Comparison of ENCODE assay signal across 8 mouse cellular contexts in genomic region chr12:85151002-85151774, GRCm38 (mm10). TPM values are rescaled to one million over a fixed set of nuclear protein-coding genes. Genes with fewer than 3 reads are reported as not detected.
A peak's percentile ranks its signal among the peaks of the same experiment; 100 is the strongest.
DNase-seq lines count a peak whose midpoint lies in the region; ATAC-seq and TF ChIP-seq lines count a peak whose summit lies in the region.

Rps6kl1 (minus strand) TSS chr12:85151264.

- peaks cover 5% of the 10 kb centered on the region for H3K4me1 ChIP-seq in bone marrow, adult 2 months (ENCODE audit: control insufficient read depth, insufficient read depth, low read length)
- peaks cover 16% of the 10 kb centered on the region for H3K4me1 ChIP-seq in embryonic facial prominence, embryonic 15.5 days
- peaks cover 35% of the 10 kb centered on the region for H3K4me1 ChIP-seq in hindbrain, embryonic 10.5 days (replicated peaks)
- H3K4me1 ChIP-seq in lung, embryonic 15.5 days = peaks cover 29% of the 10 kb centered on the region

- no peak within 1 kb of the TSS for H3K4me3 ChIP-seq in bone marrow, adult 2 months (replicated peaks; ENCODE audit: control insufficient read depth, low read depth, low read length)
- peak within 1 kb of the TSS; percentile 21 for H3K4me3 ChIP-seq in embryonic facial prominence, embryonic 15.5 days (replicated peaks)
- peak within 1 kb of the TSS; percentile 45 for H3K4me3 ChIP-seq in hindbrain, embryonic 10.5 days
- H3K4me3 ChIP-seq in lung, embryonic 15.5 days = peak within 1 kb of the TSS; percentile 27

- H3K4me2 ChIP-seq in embryonic facial prominence, embryonic 15.5 days (replicated peaks) = peak within 1 kb of the TSS; percentile 24
- peak within 1 kb of the TSS; percentile 56 for H3K4me2 ChIP-seq in lung, embryonic 15.5 days

- no peak for TF ChIP-seq POLR2A in bone marrow, adult 2 months (IDR thresholded peaks at IDR 0.05; ENCODE audit: borderline replicate concordance, control insufficient read depth, low read depth, low read length)

- H3K9ac ChIP-seq in embryonic facial prominence, embryonic 15.5 days = no peak within 1 kb of the TSS
- 0 out of 2 replicates have a peak within 1 kb of the TSS, but pooled peaks have one; percentile 16 for H3K9ac ChIP-seq in lung, embryonic 15.5 days

- no peak for TF ChIP-seq CTCF in bone marrow, adult 2 months (IDR thresholded peaks at IDR 0.05; ENCODE audit: control insufficient read depth, insufficient read depth, low read length)

- peaks cover 26% of the 10 kb centered on the region for H3K27me3 ChIP-seq in embryonic facial prominence, embryonic 15.5 days
- peaks cover 45% of the 10 kb centered on the region for H3K27me3 ChIP-seq in hindbrain, embryonic 10.5 days (ENCODE audit: insufficient read depth, poor library complexity, severe bottlenecking)
- H3K27me3 ChIP-seq in lung, embryonic 15.5 days = peaks cover 12% of the 10 kb centered on the region

- no peaks in the 10 kb centered on the region for H3K9me3 ChIP-seq in embryonic facial prominence, embryonic 15.5 days (replicated peaks)
- no peaks in the 10 kb centered on the region for H3K9me3 ChIP-seq in hindbrain, embryonic 10.5 days
- no peaks in the 10 kb centered on the region for H3K9me3 ChIP-seq in lung, embryonic 15.5 days

- no peaks in the 10 kb centered on the region for H3K36me3 ChIP-seq in embryonic facial prominence, embryonic 15.5 days
- H3K36me3 ChIP-seq in hindbrain, embryonic 10.5 days = no peaks in the 10 kb centered on the region
- no peaks in the 10 kb centered on the region for H3K36me3 ChIP-seq in lung, embryonic 15.5 days

- 19% methylated on average over 28 of the region's 28 CpGs for WGBS in bone marrow, adult 2 months
- WGBS in embryonic facial prominence, embryonic 15.5 days = 15% methylated on average over 28 of the region's 28 CpGs
- WGBS in hindbrain, embryonic 10.5 days = 15% methylated on average over 28 of the region's 28 CpGs
- WGBS in lung, embryonic 15.5 days = 19% methylated on average over 28 of the region's 28 CpGs

- peak within 1 kb of the TSS; percentile 15; the same call in 1 of the 2 replicates for H3K27ac ChIP-seq in bone marrow, adult 2 months (ENCODE audit: control insufficient read depth, insufficient read depth, low read depth, low read length, poor library complexity)
- no peak within 1 kb of the TSS for H3K27ac ChIP-seq in embryonic facial prominence, embryonic 15.5 days (replicated peaks)
- H3K27ac ChIP-seq in hindbrain, embryonic 10.5 days = peak within 1 kb of the TSS; percentile 75; the same call in 1 of the 2 replicates
- no peak within 1 kb of the TSS for H3K27ac ChIP-seq in lung, embryonic 15.5 days

- peak; percentile 69; the same call in 1 of the 2 replicates for ATAC-seq in embryonic facial prominence, embryonic 15.5 days (ENCODE audit: insufficient number of reproducible peaks, low FRiP score, low TSS enrichment, low read depth)
- ATAC-seq in lung, embryonic 15.5 days (ENCODE audit: borderline replicate concordance, extremely low read depth, low FRiP score, low TSS enrichment) = peak; percentile 73; the same call in 1 of the 2 replicates

- DNase-seq in CD4-positive, CD25-positive, alpha-beta regulatory T cell, adult 2 months (ENCODE audit: low read depth, low spot score) = peak; percentile 75
- DNase-seq in hindbrain, embryonic 10.5 days (ENCODE audit: low spot score) = peak; percentile 53
- peak; percentile 64 to 77 for DNase-seq in layer of hippocampus, postnatal 10 days (ENCODE audit: low spot score in 2 of 2)
- DNase-seq in retina, adult 2 months (ENCODE audit: low read depth, low spot score) = peak; percentile 30
- no peak for DNase-seq in ovary, postnatal 14 days (ENCODE audit: low spot score)

RNA-seq across cellular contexts. Expression of gene Rps6kl1, which starts in this region (rescaled TPM):
- 0.63 TPM in 1 of 2 replicates, not detected in the other for polyA plus RNA-seq in bone marrow, adult 2 months (2011; ENCODE audit: insufficient read depth, insufficient read length, low replicate concordance, missing spikeins)
- polyA plus RNA-seq in embryonic facial prominence, embryonic 15.5 days (2015; fragmentation: Nextera tagmentation; extraction: Ambion mirVana) = 0.69 and 1.1 TPM in 2 replicates
- polyA plus RNA-seq in hindbrain, embryonic 10.5 days (2016; fragmentation: Nextera tagmentation; extraction: Ambion mirVana) = 3.7 and 3.8 TPM in 2 replicates
- total RNA-seq in layer of hippocampus, postnatal 10 days (2021) = 10 to 100 TPM; 41.5 to 48.4 TPM
- polyA plus RNA-seq in lung, embryonic 15.5 days (2015; fragmentation: Nextera tagmentation; extraction: Ambion mirVana) = 1.1 and 1.4 TPM in 2 replicates

Comparison
In these comparisons a context has a peak if more than half of its experiments do, and no peak if none do; other contexts are left out.
1. H3K27ac ChIP-seq: peak in bone marrow, adult 2 months (single experiment) and hindbrain, embryonic 10.5 days (single experiment); none in embryonic facial prominence, embryonic 15.5 days (single experiment) and lung, embryonic 15.5 days (single experiment).